Comparison of ENCODE assay signal across 10 mouse cellular contexts in genomic region chr12:101013078-101013665, GRCm38 (mm10). TPM values are rescaled to one million over a fixed set of nuclear protein-coding genes. Genes with fewer than 3 reads are reported as not detected.
DNase-seq lines count a peak whose midpoint lies in the region; ATAC-seq and TF ChIP-seq lines count a peak whose summit lies in the region.
"Had no signal": no experiment of that assay in that cellular context is flagged by ENCODE, and none has a peak within 500 bp of the region (broad histone marks: within the 10 kb centered on the region; RNA-seq: fewer than 3 reads in every experiment).

No protein-coding gene starts in this region.

- H3K9ac ChIP-seq in hindbrain, embryonic 13.5 days: peak overlapping the region; percentile 46; the same call in 1 of the 2 replicates
- H3K9ac ChIP-seq in hindbrain, embryonic 14.5 days: no peak overlapping the region
- 0 out of 2 replicates have a peak overlapping the region, but pooled peaks have one; percentile 7 for H3K9ac ChIP-seq in ES-E14 (ENCODE audit: insufficient read depth, low read depth, low read length, poor library complexity, severe bottlenecking)
- H3K9ac ChIP-seq: liver, embryonic 14.5 days had no signal

- H3K9me3 ChIP-seq in hindbrain, embryonic 13.5 days: no peaks in the 10 kb centered on the region
- H3K9me3 ChIP-seq in hindbrain, embryonic 14.5 days (ENCODE audit: control insufficient read depth, low read length): no peaks in the 10 kb centered on the region
- H3K9me3 ChIP-seq in ES-E14 (ENCODE audit: control insufficient read depth, insufficient read depth, low read depth, low read length): no peaks in the 10 kb centered on the region

- no peak overlapping the region for H3K4me2 ChIP-seq in hindbrain, embryonic 13.5 days
- H3K4me2 ChIP-seq in hindbrain, embryonic 14.5 days (replicated peaks): no peak overlapping the region

- H3K4me1 ChIP-seq in hindbrain, embryonic 13.5 days (replicated peaks): peaks cover 70% of the 10 kb centered on the region
- peaks cover 40% of the 10 kb centered on the region for H3K4me1 ChIP-seq in hindbrain, embryonic 14.5 days (replicated peaks; ENCODE audit: control insufficient read depth, insufficient read depth, low read length)
- peaks cover 25 to 64% of the 10 kb centered on the region in 2 experiments for H3K4me1 ChIP-seq in ES-E14 (ENCODE audit: control insufficient read depth in 2 of 2, insufficient read depth in 2 of 2, low read length in 2 of 2, poor library complexity in 1 of 2)

- H3K27ac ChIP-seq in hindbrain, embryonic 13.5 days: peak overlapping the region; percentile 18; the same call in 1 of the 2 replicates
- H3K27ac ChIP-seq in hindbrain, embryonic 14.5 days: no peak overlapping the region
- H3K27ac ChIP-seq in ES-E14 (ENCODE audit: insufficient read depth, low read depth, low read length, poor library complexity, severe bottlenecking): no peak overlapping the region
- H3K27ac ChIP-seq: liver, embryonic 14.5 days had no signal

- H3K27me3 ChIP-seq in hindbrain, embryonic 13.5 days: peaks cover 11% of the 10 kb centered on the region; the same call in 1 of the 2 replicates
- H3K27me3 ChIP-seq in hindbrain, embryonic 14.5 days (ENCODE audit: control insufficient read depth, insufficient read depth, low read length): no peaks in the 10 kb centered on the region

- H3K36me3 ChIP-seq in hindbrain, embryonic 13.5 days: no peaks in the 10 kb centered on the region
- no peaks in the 10 kb centered on the region for H3K36me3 ChIP-seq in hindbrain, embryonic 14.5 days (replicated peaks; ENCODE audit: control insufficient read depth, insufficient read depth)
- no peaks in the 10 kb centered on the region for H3K36me3 ChIP-seq in ES-E14 (ENCODE audit: control insufficient read depth, insufficient read depth, low read length, poor library complexity, severe bottlenecking)

- no peak overlapping the region for H3K4me3 ChIP-seq in hindbrain, embryonic 13.5 days
- no peak overlapping the region for H3K4me3 ChIP-seq in hindbrain, embryonic 14.5 days (replicated peaks; ENCODE audit: low read length)
- H3K4me3 ChIP-seq in ES-E14 (ENCODE audit: insufficient read depth in 1 of 2, low read depth in 1 of 2, low read length in 2 of 2, poor library complexity in 1 of 2, severe bottlenecking in 1 of 2): no peak overlapping the region
- H3K4me3 ChIP-seq: erythroblast, embryonic 14.5 days had no signal

- DNase-seq in hindbrain, embryonic 14.5 days (ENCODE audit: low spot score): no peak
- DNase-seq in ES-E14 (ENCODE audit: low read depth, low spot score): no peak
- peak; percentile 55 for DNase-seq in induced T-regulatory cell, adult 2 months (ENCODE audit: low read depth)
- DNase-seq in kidney, postnatal 14 days: peak; percentile 41
- DNase-seq in layer of hippocampus, adult 8-10 months (ENCODE audit: low spot score in 2 of 2): no peak
- no peak for DNase-seq in T-cell, adult 2 months (ENCODE audit: low spot score)
- DNase-seq: cerebellum, adult 11-12 months had no signal

- WGBS in hindbrain, embryonic 13.5 days: 48% methylated on average over 8 of the region's 8 CpGs
- WGBS in hindbrain, embryonic 14.5 days: 45% methylated on average over 8 of the region's 8 CpGs

- in situ Hi-C loops in ES-E14 (cut with MboI; ENCODE audit: low sequenced_read_pairs in 2 of 2, unreplicated experiment in 2 of 2): no loop called here

- no peak for ATAC-seq in hindbrain, embryonic 13.5 days (ENCODE audit: low FRiP score)
- ATAC-seq in hindbrain, embryonic 14.5 days (ENCODE audit: low FRiP score): no peak

TF ChIP-seq in ES-E14, 5 proteins besides CTCF, POLR2A, EP300 and RAD21:
- no peak for TF ChIP-seq ZC3H11A (IDR thresholded peaks at IDR 0.05; ENCODE audit: borderline replicate concordance, low read depth, low read length)

RNA-seq across cellular contexts. Expression of gene Ccdc88c, which starts 15.7 kb away (rescaled TPM):
- polyA plus RNA-seq in hindbrain, embryonic 13.5 days (2015; fragmentation: Nextera tagmentation; extraction: Ambion mirVana): 12.9 and 13.8 TPM in 2 replicates
- polyA plus RNA-seq in hindbrain, embryonic 14.5 days (2014; fragmentation: Nextera tagmentation; extraction: Ambion mirVana): 11.1 and 13.3 TPM in 2 replicates
- 35.7 and 42.7 TPM in 2 replicates for total RNA-seq in ES-E14 (2012; rRNA removed)
- 10 to 100 TPM; 30.2 to 38.8 (median 34.7) TPM for total RNA-seq in layer of hippocampus, adult 8-10 months (2022)

Comparison
In these comparisons a context has a peak if more than half of its experiments do, and no peak if none do; other contexts are left out.
1. DNase-seq: peak in induced T-regulatory cell, adult 2 months (single experiment) and kidney, postnatal 14 days (single experiment); none in hindbrain, embryonic 14.5 days (single experiment), ES-E14 (single experiment), layer of hippocampus, adult 8-10 months (0 of 2) and T-cell, adult 2 months (single experiment).